Mouse (Mus musculus): ENCODE results near the gene Cox15.

GRCm38 (mm10) chr19:43738409-43738808, 14.4 kb downstream of the Cox15 start:
- TF ChIP-seq CTCF (IDR thresholded peaks at IDR 0.05) (no peak), EP300 (IDR thresholded peaks at IDR 0.05) (no peak)

All from lung, postnatal 0 days (tissue).